Mouse (Mus musculus) ZHBTc4 (cell line): ENCODE data around the gene Lamb1.

Source experiments
- DNase-seq: peaks from one replicate; pipeline ENCODE4 v3.0.0-alpha.2; 2011; ENCODE audit warnings: low read depth, low spot score

Gene Lamb1

GRCm38 (mm10) chr12:31283131-31283530 is 18.1 kb downstream of the Lamb1 start:
- DNase-seq = no peak

DNA sequence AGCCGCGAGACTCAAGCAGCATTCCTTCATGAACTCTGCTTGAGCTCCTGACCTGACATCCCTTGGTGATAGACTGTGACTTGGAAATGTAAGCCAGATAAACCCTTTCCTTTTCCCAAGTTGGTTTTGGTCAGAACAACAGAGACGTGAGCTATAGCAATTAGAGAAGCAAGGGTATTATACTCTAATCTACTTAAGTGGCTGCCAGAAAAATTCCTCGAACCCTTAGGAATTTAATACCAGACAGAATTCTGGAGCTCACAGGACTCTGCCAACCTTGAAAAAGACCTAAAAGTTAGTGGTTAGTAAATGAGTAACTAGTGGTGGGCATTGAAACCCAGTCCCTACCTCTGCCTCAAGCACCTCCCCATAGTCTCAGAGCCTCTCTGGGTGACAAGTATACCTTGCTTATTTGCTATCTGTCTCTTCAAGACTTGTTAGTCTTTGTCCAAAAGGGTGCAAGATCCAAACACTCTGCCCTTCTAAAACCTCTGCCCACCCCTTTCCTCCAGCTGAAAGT is 18.6 kb downstream of the Lamb1 start:
- DNase-seq = no peak

- DNase-seq = peak; percentile 37
Observed at GRCm38 (mm10) chr12:31289046-31289445, 24.0 kb downstream of the Lamb1 start.

GRCm38 (mm10) chr12:31290951-31291350 is 25.9 kb downstream of the Lamb1 start:
- DNase-seq = no peak

- DNase-seq = peak; percentile 73
Observed at GRCm38 (mm10) chr12:31293361-31294142, 28.5 kb downstream of the Lamb1 start.

GRCm38 (mm10) chr12:31294526-31294925 is 29.5 kb downstream of the Lamb1 start:
- no peak for DNase-seq

DNA sequence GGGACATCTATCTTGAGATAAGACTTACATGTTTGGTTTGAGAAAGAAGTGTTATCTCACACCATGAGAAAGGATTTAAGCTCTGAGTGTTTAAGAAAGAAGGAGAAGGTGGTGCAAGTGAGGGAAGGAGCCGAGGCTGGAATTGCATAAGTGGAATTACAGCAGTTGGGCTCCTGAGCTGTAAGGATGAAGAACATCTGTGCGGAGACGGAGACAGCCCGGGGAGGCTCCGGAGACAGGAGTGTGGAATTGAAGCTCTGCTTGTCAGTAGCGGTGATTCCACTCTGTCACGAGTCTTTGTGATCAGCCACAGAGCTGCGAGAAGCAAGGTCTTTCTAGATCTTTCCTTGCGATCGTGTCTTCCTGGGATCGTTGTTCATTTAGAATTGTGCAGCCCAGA is 30.0 kb downstream of the Lamb1 start:
- DNase-seq = no peak

- no peak for DNase-seq
Observed at GRCm38 (mm10) chr12:31295505-31295904, 30.5 kb downstream of the Lamb1 start.

DNA sequence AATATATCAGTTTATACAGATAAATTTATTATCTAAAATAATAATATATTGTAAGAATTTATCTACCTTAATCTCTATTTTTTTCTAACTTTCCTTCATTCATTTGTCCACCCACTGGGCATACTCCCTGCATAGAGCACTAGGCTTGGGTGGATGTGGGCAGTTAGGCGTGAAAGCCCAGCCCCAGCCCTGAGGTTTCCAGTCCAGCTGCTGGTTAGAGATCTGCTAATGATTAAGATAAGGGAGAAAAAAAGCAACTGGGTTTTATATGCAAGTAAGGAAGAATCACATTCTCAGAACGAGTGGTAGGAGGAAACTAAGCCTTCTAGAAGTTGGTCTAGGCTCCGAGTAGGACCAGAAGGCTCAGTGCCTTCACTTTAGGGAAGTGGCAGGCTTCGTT is 31.1 kb downstream of the Lamb1 start:
- no peak for DNase-seq

GRCm38 (mm10) chr12:31298122-31298521 is 33.1 kb downstream of the Lamb1 start:
- no peak for DNase-seq

GRCm38 (mm10) chr12:31298530-31298929 is 33.5 kb downstream of the Lamb1 start:
- DNase-seq = no peak

DNA sequence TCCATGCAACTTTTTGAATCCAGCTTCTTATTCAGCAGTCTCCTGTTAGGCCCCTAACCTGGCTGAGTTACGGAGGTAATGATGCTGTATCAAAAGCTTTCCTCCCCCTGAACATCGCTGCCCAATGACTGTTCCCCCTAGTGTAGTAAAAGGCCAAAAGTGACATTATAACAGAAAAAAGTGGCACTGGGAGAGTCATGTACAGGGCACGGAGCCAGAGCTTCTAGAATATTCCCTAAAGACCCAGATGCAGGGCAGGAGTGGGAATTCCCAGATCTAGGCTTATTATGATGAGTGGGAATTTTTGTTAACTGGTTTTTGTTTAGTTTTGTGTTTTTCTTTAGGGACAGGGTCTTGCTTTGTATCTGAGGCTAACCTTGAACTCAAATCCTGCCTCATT is 34.1 kb downstream of the Lamb1 start:
- DNase-seq = no peak

DNA sequence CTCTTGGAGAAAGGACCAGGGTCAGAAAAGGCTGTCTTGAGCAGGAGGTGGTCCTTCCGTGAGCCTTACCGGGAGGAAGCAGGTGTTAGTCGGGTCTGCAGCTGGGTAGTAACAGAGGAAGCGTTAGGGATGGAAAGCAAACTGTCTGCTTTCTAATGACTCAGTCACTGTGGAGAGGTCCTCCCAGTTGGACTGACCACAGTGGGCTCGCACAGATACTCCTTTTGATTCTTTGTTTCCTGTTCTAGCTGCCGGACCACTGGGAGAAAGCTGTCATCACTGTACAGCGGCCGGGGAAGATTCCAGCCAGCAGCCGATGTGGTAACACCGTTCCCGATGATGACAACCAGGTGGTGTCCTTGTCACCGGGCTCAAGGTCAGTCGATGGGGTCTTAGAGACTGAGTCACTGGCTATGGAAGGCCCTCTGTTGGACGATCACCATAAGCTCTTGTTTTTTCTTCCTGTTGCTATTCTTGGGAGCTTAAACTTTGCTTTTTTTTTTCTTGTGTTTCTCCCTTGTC is 34.7 kb downstream of the Lamb1 start:
- DNase-seq = no peak

DNA sequence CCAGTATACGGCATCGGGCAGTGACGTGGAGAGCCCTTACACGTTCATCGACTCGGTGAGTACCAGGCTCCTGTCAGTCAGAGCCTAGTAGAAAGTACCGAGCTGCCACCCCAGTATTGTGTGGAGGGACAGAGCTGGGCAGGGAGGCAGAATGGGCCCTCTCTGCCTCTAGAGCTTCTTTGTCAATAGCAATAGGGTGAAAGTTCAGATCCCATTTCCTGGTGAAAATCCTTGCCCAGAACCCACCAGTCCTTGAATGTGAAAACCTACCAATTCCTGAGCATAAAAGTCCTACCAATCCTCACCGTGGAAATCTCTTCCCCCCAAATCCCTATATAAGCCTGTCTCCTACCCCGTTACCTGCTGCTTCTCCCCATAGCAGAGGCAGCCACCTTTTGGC is 35.2 kb downstream of the Lamb1 start:
- DNase-seq = no peak

DNA sequence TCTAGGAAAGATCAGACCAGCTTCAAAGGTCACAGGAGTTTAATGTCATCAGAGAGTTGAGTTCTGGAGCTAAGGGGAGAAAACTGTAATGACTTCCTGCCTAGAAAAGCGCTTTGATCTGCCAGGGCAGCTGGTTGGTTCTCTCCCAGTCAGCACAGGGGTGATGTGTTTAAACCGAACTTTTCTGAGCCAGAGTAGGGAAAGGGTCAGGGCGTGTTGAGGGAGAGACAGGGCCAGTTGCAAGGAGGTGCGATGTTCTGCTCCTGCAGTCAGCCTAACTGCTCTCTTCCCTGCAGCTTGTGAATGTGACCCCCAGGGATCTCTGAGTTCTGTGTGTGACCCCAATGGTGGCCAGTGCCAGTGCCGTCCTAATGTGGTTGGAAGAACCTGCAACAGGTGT is 37.2 kb downstream of the Lamb1 start:
- no peak for DNase-seq

DNA sequence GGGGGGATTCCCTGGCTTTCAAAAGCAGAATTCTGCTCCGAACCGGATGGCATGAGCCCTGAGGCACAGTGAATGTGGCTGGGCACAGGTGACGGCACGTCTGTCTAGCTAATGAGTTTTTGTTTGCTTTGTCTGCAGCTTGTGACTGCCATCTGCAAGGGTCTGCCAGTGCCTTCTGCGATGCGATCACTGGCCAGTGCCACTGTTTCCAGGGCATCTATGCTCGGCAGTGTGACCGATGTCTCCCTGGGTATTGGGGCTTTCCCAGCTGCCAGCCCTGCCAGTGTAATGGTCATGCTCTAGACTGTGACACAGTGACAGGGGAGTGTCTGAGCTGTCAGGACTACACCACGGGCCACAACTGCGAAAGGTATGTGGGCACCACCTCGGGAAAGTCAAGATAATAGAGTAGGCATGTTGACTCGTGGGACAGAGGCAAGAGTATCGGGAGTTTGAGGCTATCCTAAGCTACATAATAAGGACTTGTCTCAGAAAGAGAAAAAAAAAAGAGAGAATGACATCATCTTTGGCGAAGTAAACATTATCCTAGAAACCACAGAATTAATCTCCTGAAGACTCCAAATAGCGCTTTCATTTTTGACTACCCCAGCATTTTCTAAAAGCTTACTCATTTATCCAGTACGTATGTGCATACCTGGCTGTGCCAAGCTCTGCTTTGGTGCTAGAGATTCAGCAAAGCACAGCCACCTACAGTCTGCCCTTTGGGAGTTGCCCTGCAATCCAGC is 37.9 kb downstream of the Lamb1 start:
- DNase-seq = no peak

DNA sequence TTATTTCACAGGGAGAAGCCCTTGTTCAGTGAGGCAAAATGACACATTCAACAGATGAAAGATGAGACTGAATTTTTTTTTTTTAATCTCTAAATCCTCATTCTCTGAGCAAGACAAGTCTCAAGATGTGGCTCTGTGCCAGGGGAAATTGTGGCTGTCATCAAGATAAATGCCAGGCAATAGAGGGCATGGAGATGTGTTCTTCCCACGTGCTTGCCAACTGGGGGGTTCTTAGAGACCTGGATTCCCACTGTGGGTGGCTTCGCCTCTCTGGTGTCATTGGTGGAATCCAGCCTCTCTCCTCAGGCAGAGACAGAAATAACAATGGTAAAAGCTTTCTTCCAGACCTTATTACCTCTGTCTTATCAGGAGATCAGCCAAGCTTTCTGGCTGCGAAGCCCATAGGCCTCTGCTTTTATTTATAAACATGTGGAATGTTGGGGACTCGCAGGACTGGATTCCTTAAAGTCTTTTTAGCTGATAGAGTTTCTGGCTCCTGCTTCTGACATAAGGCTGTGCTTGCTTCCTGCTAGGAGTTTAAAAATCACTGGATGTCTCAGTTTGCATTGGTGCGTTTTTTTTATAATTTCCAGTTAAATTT is 41.1 kb downstream of the Lamb1 start:
- no peak for DNase-seq

DNA sequence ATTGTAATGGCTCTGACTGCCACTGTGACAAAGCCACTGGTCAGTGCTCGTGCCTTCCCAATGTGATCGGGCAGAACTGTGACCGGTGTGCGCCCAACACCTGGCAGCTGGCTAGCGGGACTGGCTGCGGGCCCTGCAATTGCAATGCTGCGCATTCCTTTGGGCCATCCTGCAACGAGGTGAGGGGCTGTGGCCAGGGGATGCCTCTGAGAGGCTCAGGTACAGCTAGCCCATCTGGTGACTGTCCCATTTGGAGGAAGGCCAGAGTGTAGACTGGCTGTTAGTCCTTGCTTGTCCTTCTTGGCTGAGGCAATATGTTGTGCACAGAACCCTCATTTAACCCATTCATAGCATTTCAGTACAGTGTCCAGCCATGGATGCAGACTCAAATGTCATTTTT is 42.0 kb downstream of the Lamb1 start:
- DNase-seq = peak; percentile 7

- no peak for DNase-seq
Observed at GRCm38 (mm10) chr12:31307756-31308155, 42.7 kb downstream of the Lamb1 start.

- no peak for DNase-seq
Observed at GRCm38 (mm10) chr12:31310687-31311086, 45.7 kb downstream of the Lamb1 start.

DNA sequence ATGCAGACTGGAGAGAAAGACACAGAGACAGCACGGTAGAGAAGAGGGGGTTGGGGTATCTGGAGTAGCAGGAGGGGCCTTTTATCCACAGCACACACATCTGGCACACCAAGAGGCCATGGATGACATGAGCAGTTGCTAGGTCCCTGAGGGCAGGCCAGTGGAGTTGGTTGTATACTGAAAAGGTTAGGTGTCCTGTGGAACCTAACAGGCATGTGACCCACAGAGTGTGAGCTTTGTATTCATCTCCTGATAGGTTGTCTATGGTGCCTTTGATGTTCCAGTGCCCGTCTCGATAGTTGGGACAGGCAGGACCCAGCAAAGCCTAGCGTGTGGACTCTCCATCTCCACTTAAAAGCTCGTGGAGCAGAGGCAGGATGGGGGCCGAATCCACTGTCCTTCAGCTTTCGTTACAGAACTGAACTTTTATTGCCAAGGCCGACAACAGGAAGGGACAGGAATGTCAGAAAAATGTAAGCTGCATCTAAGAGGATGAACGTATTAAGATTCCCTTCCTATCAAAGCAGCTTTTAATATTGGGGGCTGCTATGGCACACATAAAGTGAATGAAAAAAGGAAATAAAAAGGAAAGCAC is 46.7 kb downstream of the Lamb1 start:
- DNase-seq = no peak

DNA sequence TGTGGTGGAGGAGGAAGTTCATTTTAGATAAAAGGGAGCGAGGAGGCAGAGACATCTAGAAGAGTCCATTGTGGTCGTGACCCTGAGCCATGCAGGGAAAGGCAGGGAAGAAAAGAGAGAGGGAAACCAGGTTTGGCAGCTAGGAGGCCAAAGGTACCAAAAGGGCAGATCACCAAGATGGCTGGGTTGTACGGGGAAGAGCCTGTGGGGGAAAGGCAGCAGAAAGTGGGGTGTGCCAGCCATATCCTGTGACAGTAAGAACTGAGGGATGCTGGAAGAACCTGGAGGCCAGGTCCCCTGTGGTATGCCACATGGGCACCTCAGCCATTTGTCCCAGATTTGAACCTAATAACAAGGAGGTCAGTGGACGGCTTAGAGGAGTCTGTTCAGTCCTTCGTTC is 47.2 kb downstream of the Lamb1 start:
- no peak for DNase-seq
